In genomic region chr7:141172116-141173006, GRCm38 (mm10) we compare ENCODE assay signal across 8 mouse cellular contexts. TPM values are rescaled to one million over a fixed set of nuclear protein-coding genes. Genes with fewer than 3 reads are reported as not detected.
DNase-seq lines count a peak whose midpoint lies in the region; ATAC-seq and TF ChIP-seq lines count a peak whose summit lies in the region.

TSS of gene Rnh1 (minus strand) at chr7:141172857.

- peak within 1 kb of the TSS; percentile 58 for H3K4me3 ChIP-seq in cortical plate, adult 2 months (ENCODE audit: insufficient read depth, low read length)

- peak; percentile 81 for ATAC-seq in activated CD4-positive, CD25-positive, alpha-beta regulatory T cell, adult 4 months
- peak; percentile 72 for ATAC-seq in megakaryocyte progenitor cell, adult 5-6 weeks (replicated peaks; ENCODE audit: poor library complexity)

- no peak for TF ChIP-seq CTCF in cortical plate, adult 2 months (IDR thresholded peaks at IDR 0.05; ENCODE audit: extremely low read depth, insufficient read depth, low read length)

- peak within 1 kb of the TSS; percentile 74 for H3K27ac ChIP-seq in cortical plate, adult 2 months (ENCODE audit: insufficient read depth, low read length)

- H3K4me1 ChIP-seq in cortical plate, adult 2 months (ENCODE audit: control insufficient read depth, insufficient read depth, low read length) = peaks cover 3% of the 10 kb centered on the region

- TF ChIP-seq POLR2A in cortical plate, adult 2 months (IDR thresholded peaks at IDR 0.05; ENCODE audit: extremely low read depth, insufficient read depth, low read length) = peak; percentile 94

- peak; percentile 85 for DNase-seq in gastrocnemius, postnatal 10 days
- peak; percentile 96 for DNase-seq in induced T-regulatory cell, adult 2 months (ENCODE audit: low read depth)
- DNase-seq in left cerebral cortex, adult 9 months (ENCODE audit: low spot score in 2 of 2) = peak; percentile 87 to 94
- DNase-seq in right cerebral cortex, postnatal 14 days = peak; percentile 94
- DNase-seq in urinary bladder, postnatal 36 days (ENCODE audit: low spot score in 2 of 2) = peak; percentile 87 to 89

RNA-seq across cellular contexts. Expression of gene Rnh1, which starts in this region (rescaled TPM):
- polyA plus RNA-seq in activated CD4-positive, CD25-positive, alpha-beta regulatory T cell, adult 4 months (2017; shearing (Covaris generic)) = 100 to 1,000 TPM; 117 to 127 TPM
- polyA plus RNA-seq in cortical plate, adult 2 months (2012; rRNA removed) = 38.6 and 38.8 TPM in 2 replicates
- 10 to 100 TPM; 52.9 to 56.0 TPM for total RNA-seq in gastrocnemius, postnatal 10 days (2021)
- total RNA-seq in megakaryocyte progenitor cell, adult 5-6 weeks (2015) = 36.0 and 41.3 TPM in 2 replicates
- 43.4 and 57.6 TPM in 2 replicates for total RNA-seq in megakaryocyte progenitor cell, adult 5-6 weeks (2017)

Comparison
In these comparisons a context has a peak if more than half of its experiments do, and no peak if none do; other contexts are left out.
1. Peak in every context shown above with its lines: DNase-seq, ATAC-seq, H3K4me3 ChIP-seq and H3K27ac ChIP-seq.